ENCODE assay signal across 8 mouse cellular contexts in genomic region chr19:33101093-33102007, GRCm38 (mm10).
DNase-seq lines count a peak whose midpoint lies in the region; ATAC-seq and TF ChIP-seq lines count a peak whose summit lies in the region.

No protein-coding gene starts in this region.

- H3K9ac ChIP-seq in liver, embryonic 16.5 days (ENCODE audit: low read depth, low read length): no peak overlapping the region
- no peak overlapping the region for H3K9ac ChIP-seq in intestine, embryonic 16.5 days (ENCODE audit: low read depth, low read length)

- no peaks in the 10 kb centered on the region for H3K36me3 ChIP-seq in liver, embryonic 16.5 days (ENCODE audit: control insufficient read depth, insufficient read depth)
- H3K36me3 ChIP-seq in thymus, adult 2 months (ENCODE audit: control insufficient read depth, insufficient read depth, low read length): no peaks in the 10 kb centered on the region
- no peaks in the 10 kb centered on the region for H3K36me3 ChIP-seq in intestine, embryonic 16.5 days (ENCODE audit: control insufficient read depth, insufficient read depth, low read length)

- no peak for TF ChIP-seq CTCF in lung, adult 2 months (IDR thresholded peaks at IDR 0.05; ENCODE audit: insufficient read depth, low read length)
- no peak for TF ChIP-seq CTCF in bone marrow macrophage, adult 2 months (IDR thresholded peaks at IDR 0.05; ENCODE audit: low read depth, low read length)
- no peak for TF ChIP-seq CTCF in thymus, adult 2 months (IDR thresholded peaks at IDR 0.05; ENCODE audit: borderline replicate concordance, control insufficient read depth, extremely low read depth, insufficient read depth, low read length, poor library complexity)

- peak overlapping the region; percentile 32 for H3K4me2 ChIP-seq in liver, embryonic 16.5 days (ENCODE audit: low read depth, low read length)
- no peak overlapping the region for H3K4me2 ChIP-seq in intestine, embryonic 16.5 days (ENCODE audit: low read depth, low read length)

- no peaks in the 10 kb centered on the region; the same call in 1 of the 2 replicates for H3K4me1 ChIP-seq in lung, adult 2 months (ENCODE audit: control insufficient read depth, insufficient read depth, low read length)
- peaks cover 11% of the 10 kb centered on the region for H3K4me1 ChIP-seq in bone marrow macrophage, adult 2 months (ENCODE audit: control insufficient read depth, insufficient read depth, low read length)
- peaks cover 20% of the 10 kb centered on the region for H3K4me1 ChIP-seq in liver, embryonic 16.5 days (ENCODE audit: control insufficient read depth, low read depth, low read length)
- H3K4me1 ChIP-seq in thymus, adult 2 months (replicated peaks; ENCODE audit: control insufficient read depth, insufficient read depth, low read length): peaks cover 33% of the 10 kb centered on the region
- H3K4me1 ChIP-seq in intestine, embryonic 16.5 days (ENCODE audit: control insufficient read depth, insufficient read depth, low read length): peaks cover 7% of the 10 kb centered on the region

- H3K27me3 ChIP-seq in liver, embryonic 16.5 days (ENCODE audit: control insufficient read depth, insufficient read depth, low read depth, low read length): no peaks in the 10 kb centered on the region
- H3K27me3 ChIP-seq in thymus, adult 2 months (ENCODE audit: control insufficient read depth, insufficient read depth, low read length): no peaks in the 10 kb centered on the region
- H3K27me3 ChIP-seq in intestine, embryonic 16.5 days (replicated peaks; ENCODE audit: control insufficient read depth, insufficient read depth, low read length): no peaks in the 10 kb centered on the region

- no peaks in the 10 kb centered on the region for H3K9me3 ChIP-seq in liver, embryonic 16.5 days (replicated peaks; ENCODE audit: control insufficient read depth, low read length)
- H3K9me3 ChIP-seq in intestine, embryonic 16.5 days (ENCODE audit: control insufficient read depth, low read length): no peaks in the 10 kb centered on the region

- peak; percentile 53 for DNase-seq in lung, postnatal 25 days (ENCODE audit: low spot score)
- DNase-seq in lung, adult 2 months: no peak
- peak; percentile 72 for DNase-seq in thymus, adult 2 months
- no peak for DNase-seq in cerebellum, postnatal 36 days
- DNase-seq in adrenal gland, adult 18-20 months (ENCODE audit: low spot score in 2 of 2): no peak

- ATAC-seq in liver, embryonic 16.5 days (ENCODE audit: low read depth): peak; percentile 69
- no peak for ATAC-seq in intestine, embryonic 16.5 days

- H3K27ac ChIP-seq in bone marrow macrophage, adult 2 months (ENCODE audit: insufficient read depth, low read depth, low read length): no peak overlapping the region
- no peak overlapping the region for H3K27ac ChIP-seq in liver, embryonic 16.5 days (ENCODE audit: low read length)
- H3K27ac ChIP-seq in thymus, adult 2 months (ENCODE audit: control insufficient read depth, insufficient read depth, low read length): peak overlapping the region; percentile 96
- H3K27ac ChIP-seq in intestine, embryonic 16.5 days (ENCODE audit: low read length): no peak overlapping the region

- no peak for TF ChIP-seq POLR2A in lung, adult 2 months (IDR thresholded peaks at IDR 0.05; ENCODE audit: borderline replicate concordance, extremely low read depth, low read depth, low read length)
- no peak for TF ChIP-seq POLR2A in bone marrow macrophage, adult 2 months (IDR thresholded peaks at IDR 0.05; ENCODE audit: borderline replicate concordance, low read depth, low read length)
- TF ChIP-seq POLR2A in thymus, adult 2 months (IDR thresholded peaks at IDR 0.05; ENCODE audit: control insufficient read depth, extremely low read depth, insufficient read depth, low read length, poor library complexity): no peak

- WGBS in lung, adult 2 months: 54% methylated on average over 13 of the region's 13 CpGs
- WGBS in liver, embryonic 16.5 days (ENCODE audit: insufficient replicate concordance): 7% methylated on average over 13 of the region's 13 CpGs
- 5% methylated on average over 13 of the region's 13 CpGs for WGBS in thymus, adult 2 months
- 72% methylated on average over 13 of the region's 13 CpGs for WGBS in intestine, embryonic 16.5 days

- H3K4me3 ChIP-seq in lung, adult 2 months (replicated peaks; ENCODE audit: extremely low read depth, low read depth, low read length): no peak overlapping the region
- peak overlapping the region; percentile 47 for H3K4me3 ChIP-seq in bone marrow macrophage, adult 2 months (ENCODE audit: insufficient read depth, low read length)
- H3K4me3 ChIP-seq in liver, embryonic 16.5 days (ENCODE audit: low read depth, low read length): peak overlapping the region; percentile 3
- peak overlapping the region; percentile 24 for H3K4me3 ChIP-seq in thymus, adult 2 months (ENCODE audit: control insufficient read depth, insufficient read depth, low read length)
- no peak overlapping the region for H3K4me3 ChIP-seq in intestine, embryonic 16.5 days (ENCODE audit: low read length)

Comparison
In these comparisons a context has a peak if more than half of its experiments do, and no peak if none do; other contexts are left out.
1. DNase-seq: peak in lung, postnatal 25 days (single experiment) and thymus, adult 2 months (single experiment); none in lung, adult 2 months (single experiment), cerebellum, postnatal 36 days (0 of 2) and adrenal gland, adult 18-20 months (0 of 2).
2. H3K4me3 ChIP-seq: peak in bone marrow macrophage, adult 2 months (single experiment), liver, embryonic 16.5 days (single experiment) and thymus, adult 2 months (single experiment); none in lung, adult 2 months (single experiment) and intestine, embryonic 16.5 days (single experiment).